Mouse (Mus musculus): ENCODE measurements around the gene Mpped2. TPM values are rescaled to one million over a fixed set of nuclear protein-coding genes. Genes with fewer than 3 reads are reported as not detected.

Mpped2 gene
- polyA plus RNA-seq, 1 experiment = not detected

DNA sequence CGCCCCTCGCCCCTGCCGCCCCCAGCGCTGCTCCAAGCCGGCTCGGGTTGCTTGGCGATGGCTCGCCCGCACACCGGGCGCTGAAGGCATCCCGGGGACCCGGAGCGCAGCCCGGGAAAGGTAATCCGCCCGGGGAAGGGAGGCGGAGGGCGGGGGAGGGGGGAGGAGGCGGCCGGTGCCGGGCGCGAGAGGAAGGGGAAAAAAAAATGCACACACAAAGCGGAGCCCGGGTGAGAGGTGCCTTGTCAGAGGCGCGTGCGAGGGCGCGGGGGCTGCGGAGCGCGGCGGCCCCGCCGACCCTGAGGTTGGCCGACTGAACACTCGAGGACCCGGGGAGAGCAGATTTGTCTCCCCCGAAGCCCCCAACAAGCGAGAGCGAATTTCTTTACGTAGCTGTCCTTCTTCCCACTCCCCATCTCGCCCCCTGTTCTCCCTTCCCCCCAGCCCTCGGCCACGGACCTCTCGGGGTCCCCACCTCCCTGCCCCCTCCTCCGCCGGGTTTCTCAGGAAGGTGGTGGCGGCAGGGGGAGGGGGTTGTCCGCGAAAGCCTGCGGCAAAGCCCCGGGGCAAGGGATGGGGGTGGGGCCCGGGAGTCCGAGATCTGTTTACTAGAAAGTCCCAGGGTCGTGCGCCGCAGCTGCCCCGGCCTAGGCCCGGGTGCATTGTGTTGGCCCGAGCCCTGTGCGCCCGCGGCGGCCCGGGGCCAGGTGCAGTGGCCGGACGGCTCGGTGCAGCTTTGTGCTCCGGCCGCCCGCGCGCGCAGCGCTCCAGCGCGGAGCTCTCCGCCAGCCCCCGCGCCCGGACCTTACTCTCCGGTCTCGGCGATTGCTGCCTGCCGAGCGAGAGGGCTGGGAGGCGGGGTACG lies 865 bp downstream of the Mpped2 start:
- no peak for TF ChIP-seq GATA1 (IDR thresholded peaks at IDR 0.05; ENCODE audit: low read length)

DNA sequence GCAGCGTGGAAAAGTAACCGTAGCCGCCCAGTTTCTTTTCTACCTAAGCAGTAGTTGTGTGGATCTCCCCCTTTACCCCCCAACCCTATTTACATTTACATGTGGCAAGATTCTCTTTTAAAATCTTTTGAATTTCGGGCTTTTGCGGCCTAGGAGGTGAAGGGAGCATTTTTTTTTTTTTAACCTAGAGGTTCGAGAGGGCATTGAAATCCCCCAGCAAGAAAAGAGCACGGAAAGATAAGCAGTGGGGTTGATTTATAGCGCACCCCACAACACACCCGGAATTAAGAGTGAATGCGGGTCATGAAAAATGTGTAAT lies 1.5 kb downstream of the Mpped2 start:
- TF ChIP-seq GATA1 (IDR thresholded peaks at IDR 0.05; ENCODE audit: low read length) = no peak

DNA sequence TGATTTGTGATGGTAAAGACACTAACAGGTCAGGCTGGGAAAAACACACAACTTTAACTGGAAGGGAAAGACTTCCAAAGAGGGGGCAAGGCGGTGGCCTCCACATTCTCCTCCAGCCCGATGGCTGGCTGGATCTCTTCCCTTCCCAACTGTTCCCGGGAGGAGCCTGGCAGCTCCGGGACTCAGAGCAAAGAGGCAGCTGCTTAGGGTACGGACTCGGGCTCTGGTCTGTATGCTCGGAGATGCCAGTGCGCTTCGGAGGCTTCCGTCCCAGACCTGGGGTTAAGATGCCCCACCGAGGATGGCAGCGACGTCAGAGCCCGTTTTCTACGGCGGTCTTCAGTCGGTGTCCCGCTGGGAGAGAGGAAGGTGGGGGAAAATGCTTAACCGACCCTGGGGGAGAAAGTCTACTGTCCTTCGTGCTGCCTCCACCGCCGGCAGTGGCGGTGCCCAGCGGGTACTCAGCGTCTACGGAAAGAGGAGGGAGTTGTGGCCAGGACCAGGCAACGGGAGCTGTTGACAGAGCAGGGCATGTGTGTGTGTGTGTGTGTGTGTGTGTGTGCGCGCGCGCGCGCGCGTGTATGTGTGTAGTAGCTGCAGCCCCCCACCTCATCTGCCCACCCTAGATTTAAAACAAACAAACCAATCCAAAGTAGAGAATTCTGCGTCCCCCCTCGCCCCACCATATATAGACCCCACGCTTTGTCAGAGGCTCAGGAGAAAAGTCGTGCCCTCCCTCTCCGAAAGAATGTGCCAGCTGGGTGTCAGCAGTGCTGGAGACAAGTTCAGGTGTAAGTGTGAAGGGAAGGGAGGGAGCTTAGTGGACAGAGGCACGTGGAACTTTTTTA lies 2.0 kb downstream of the Mpped2 start:
- TF ChIP-seq GATA1 (IDR thresholded peaks at IDR 0.05; ENCODE audit: low read length) = no peak

DNA sequence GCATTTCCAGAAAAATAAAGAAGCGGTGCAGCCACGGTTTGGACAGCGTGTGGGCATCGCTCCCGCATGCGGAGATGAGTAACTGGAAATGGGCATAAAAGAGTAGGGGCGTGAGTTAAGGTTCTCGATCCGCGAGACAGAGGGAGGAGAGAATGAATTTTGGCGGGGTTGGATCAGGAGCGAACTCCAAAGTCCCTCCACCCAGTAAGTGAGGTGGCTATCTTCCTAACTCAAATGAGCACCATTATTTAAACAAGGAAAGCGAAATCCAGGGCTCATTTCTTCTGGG lies 2.6 kb downstream of the Mpped2 start:
- TF ChIP-seq GATA1 (IDR thresholded peaks at IDR 0.05; ENCODE audit: low read length) = no peak

DNA sequence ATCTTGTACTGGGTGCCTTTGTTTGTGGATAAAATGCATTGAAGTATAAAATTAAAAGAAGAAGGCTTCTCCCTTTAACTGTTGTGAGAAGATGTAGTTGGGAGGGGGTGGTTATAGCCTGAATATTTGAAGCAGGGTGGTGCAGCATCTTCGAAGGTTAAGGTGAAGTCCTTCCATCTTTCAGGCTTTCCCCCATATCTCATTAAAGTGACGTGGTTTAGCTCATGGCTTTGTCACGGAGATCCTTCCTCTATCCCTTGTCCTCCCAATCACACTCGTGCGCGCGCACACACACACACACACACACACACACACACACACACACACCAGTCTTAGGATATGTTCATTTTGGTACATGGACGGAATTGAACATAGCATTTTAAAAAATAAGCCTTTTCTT lies 3.3 kb downstream of the Mpped2 start:
- TF ChIP-seq GATA1 (IDR thresholded peaks at IDR 0.05; ENCODE audit: low read length) = no peak

DNA sequence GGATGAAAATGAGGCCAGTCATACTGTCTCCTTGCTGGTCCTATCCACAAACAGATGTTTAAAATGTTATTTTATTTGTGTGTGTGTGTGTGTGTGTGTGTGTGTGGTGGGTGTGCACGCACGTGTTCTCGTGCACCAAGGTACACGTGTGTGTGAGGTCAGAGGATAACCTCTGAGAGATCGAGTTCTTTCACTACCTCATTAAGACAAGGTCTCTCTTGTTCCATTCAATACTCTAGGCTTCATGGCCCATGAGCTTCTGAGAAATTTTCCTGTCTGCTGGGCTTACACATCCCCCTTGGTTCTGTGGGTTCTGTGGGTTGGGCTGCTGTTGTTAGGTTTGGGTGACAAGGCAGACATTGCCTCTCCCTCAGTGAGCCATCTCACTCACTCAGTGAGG lies 12.6 kb downstream of the Mpped2 start:
- TF ChIP-seq GATA1 (IDR thresholded peaks at IDR 0.05; ENCODE audit: low read length) = no peak

DNA sequence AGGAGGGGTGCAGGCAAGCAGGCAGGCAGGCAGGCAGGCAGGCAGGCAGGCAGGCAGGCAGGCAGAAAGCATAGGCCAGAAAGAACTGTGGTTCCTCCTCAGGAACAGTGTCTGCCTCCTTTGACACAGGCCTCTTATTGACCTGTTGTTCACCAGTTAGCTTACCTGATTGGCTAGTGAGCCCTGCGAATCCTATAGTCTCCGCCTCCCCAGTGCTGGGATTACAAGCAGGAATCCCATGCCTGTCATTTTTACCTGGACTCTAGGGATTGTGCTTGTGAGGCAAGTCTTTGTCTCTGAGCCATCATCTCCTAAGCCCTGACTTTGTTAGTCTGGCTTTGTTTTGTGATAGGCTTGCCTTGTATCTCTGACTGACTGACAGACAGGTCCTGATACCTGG lies 14.1 kb downstream of the Mpped2 start:
- TF ChIP-seq GATA1 (IDR thresholded peaks at IDR 0.05; ENCODE audit: low read length) = no peak

DNA sequence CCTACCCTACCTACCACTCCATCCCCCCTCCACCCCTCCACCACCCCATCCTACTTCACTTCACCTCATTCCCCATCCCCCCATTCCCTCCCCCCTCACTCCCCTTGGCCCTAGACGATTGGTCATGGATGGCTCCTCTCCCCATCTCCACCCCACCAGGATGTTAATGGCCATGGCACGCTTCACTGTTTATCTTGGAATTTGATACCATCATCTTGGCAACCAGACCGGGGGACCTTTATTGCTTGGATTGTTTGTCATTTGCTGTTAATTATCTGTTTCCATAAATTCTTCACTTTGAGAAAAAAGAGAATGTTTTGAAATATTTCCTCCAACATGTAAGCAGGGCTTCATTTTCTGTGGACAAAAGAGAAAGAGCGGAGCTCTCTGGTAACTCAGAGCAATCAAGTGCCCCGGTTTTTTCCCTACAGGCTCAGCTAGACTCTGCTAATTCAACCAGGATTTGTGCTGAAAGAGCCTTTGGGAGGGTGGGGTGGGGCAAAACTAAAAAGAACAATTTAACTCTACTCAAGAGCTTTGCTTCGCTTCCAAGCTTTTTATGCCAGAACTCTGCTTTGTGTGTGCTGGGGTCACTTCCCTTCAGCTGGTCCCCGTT lies 17.9 kb downstream of the Mpped2 start:
- no peak for TF ChIP-seq GATA1 (IDR thresholded peaks at IDR 0.05; ENCODE audit: low read length)

DNA sequence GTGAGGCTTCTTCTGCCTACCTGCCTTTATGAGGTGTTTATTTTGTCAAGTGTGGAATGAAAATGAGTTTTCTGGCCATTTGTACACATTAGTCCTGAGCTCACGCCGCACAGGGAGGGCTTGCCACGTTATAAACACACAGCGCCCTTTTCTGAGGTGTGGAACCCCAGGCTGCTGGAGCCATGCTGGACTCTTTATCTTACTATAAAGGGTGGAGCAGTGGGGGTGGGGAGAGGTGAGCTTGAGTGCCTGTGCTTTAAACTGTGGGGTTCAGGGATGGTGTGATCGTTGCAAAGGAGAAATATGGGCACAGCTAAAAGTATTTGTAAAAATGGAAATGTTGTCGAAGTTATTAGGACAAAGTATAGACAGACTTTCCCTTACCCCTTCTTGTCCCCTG lies 18.4 kb downstream of the Mpped2 start:
- TF ChIP-seq GATA1 (IDR thresholded peaks at IDR 0.05; ENCODE audit: low read length) = no peak

DNA sequence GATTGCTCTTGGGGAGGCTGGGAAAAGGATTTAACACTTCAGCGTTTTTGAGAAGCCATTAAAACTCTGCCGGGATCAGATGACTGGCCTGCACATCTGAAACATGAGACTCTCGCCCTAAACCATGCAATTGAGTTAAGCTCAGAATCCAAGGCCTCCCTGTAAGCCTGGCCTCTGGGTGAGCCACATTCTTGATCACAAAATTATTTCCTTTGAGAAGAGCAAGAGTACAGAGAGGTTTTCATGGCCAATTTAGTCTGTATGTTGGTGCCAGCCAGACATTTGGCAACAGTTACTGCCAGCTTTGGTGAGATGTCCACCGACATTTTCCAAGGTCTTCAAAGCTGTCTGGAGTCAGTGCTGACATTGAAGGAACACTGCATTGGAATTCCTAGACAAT lies 20.1 kb downstream of the Mpped2 start:
- no peak for TF ChIP-seq GATA1 (IDR thresholded peaks at IDR 0.05; ENCODE audit: low read length)

DNA sequence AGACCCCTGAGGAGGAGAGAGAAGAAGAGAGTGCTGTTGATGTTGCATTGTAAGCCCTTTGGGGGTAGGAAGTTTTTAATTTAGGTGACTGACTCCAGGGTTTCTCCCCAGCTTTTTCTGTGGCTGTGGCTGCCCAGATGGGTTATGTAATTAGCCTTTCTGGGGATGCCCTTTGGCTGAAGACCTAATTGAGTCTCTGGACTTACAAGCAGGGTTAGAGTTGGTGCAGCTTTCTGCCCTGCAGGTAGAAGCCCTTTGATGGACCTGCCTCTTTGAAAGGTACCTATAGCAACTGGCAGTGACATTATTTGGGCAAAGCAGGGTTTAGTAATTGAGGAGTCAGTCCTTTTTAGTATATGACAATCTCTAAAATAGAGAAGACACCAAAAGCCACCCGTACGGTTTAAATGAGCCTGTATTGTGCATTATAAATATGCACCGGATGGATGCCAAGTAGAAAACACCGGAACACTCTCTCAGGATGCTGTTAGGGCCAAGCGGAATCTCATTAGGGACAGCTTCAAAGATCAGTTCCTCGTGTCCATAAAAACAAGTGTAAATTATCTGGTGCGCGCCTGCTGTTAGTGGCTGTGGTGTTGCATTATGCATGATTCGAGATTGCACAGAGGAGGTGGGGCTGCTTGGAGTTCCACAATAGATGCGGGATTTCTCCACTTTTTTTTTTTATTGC lies 22.8 kb downstream of the Mpped2 start:
- no peak for TF ChIP-seq GATA1 (IDR thresholded peaks at IDR 0.05; ENCODE audit: low read length)

DNA sequence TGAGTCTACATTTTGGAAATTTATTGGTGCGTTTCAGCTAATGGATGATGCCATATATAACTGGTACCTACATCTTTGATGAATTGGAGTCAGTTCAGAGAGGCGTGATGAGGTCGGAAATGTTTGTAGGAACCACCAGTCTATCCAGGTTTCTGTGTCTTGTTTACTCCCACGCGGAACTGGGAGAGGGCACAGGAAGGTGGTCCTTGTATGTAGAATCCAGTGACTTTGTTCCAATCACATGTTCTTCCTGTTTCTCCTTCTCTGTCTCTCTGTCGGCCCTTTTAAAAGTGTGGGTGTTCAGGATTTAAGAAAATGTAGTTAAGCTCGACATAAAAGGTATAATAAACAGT lies 23.3 kb downstream of the Mpped2 start:
- no peak for TF ChIP-seq GATA1 (IDR thresholded peaks at IDR 0.05; ENCODE audit: low read length)

DNA sequence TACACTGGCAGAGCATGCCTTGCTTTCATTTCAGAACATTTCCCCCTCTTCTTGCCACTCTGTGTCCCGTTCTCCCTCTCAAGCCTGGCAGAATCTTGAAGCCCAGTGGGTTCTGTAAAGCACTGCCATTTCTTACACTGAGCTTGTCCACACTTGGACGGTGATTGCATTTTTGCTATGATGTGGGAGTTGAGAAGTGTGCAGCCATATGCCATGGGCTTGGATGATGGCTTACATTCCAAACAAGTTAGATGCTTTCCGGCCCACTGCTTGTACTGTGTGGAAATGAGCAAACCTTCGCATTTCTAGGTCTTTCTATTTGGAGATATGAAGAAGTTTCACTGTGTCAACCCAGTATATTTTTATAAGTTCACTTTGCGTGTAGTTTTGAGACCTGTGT lies 25.8 kb downstream of the Mpped2 start:
- no peak for TF ChIP-seq GATA1 (IDR thresholded peaks at IDR 0.05; ENCODE audit: low read length)

DNA sequence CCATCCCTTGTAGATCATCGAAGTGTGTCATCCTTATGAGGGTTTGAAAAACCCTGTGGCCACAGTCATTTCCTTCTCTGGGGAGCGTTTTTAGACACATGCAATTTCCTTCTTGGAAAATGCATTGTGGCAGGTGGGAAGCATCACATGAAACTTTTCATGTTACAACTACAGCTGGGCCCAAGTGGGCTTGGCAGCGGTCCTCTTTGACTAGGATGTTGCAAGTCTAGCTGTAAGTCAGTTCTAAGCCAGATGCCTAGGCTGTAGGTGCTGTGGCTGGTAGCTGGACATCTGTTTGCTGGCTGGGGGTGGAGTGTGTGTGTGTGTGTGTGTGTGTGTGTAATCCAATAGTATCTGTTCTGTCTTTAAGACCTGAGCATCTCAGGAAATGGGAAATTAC lies 26.4 kb downstream of the Mpped2 start:
- no peak for TF ChIP-seq GATA1 (IDR thresholded peaks at IDR 0.05; ENCODE audit: low read length)

DNA sequence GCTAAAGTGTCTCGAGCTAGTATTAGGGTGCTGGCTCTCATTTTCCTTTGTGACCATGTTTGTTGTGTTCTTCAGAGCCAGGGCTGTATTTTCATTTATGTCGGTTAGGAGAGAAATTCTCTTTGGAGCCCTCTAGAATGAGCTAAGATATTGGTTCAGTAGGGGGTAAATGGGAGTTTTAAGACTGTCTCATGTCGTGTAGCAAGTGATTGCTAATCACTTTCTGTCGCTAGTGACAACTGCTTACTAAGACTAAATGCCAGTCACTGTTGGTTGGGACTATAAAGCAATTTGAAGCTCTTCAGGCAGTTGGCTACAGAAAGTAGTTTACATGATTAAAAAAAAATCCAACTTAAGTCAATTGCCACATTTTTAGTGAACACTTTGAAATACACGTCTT lies 27.6 kb downstream of the Mpped2 start:
- no peak for TF ChIP-seq GATA1 (IDR thresholded peaks at IDR 0.05; ENCODE audit: low read length)

DNA sequence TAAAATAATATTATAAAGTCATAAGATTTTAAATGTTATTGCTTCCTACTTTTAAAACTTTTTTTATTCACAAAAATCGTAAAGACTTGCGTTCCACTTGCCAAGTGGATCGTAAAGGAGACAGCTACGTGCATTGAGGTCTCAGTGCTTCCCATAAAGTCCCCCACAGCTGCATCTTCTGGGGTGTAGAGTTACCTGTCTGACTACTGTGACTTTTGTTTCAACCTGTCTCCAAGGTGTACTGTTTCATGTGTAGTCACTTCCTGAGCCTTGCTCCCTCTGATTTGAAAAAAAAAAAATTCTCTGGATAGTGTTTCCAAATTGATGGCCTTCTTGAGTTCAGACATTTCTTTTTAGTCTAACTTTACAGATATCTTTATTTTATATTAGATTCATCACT lies 29.0 kb downstream of the Mpped2 start:
- no peak for TF ChIP-seq GATA1 (IDR thresholded peaks at IDR 0.05; ENCODE audit: low read length)
